Mouse (Mus musculus) liver, postnatal 0 days (tissue): ENCODE measurements around the gene Kif1b.

ENCODE experiments used
- CTCF ChIP-seq: sonication (generic); IDR thresholded peaks from 2 replicates; pipeline ENCODE4 v1.5.1; 2016; ENCODE audit warnings: antibody characterized with exemption, low read depth
- EP300 ChIP-seq: IDR thresholded peaks from 2 replicates; pipeline ENCODE4 v1.6.1; 2016; ENCODE audit warnings: antibody characterized with exemption, low read depth, mild to moderate bottlenecking

GRCm38 (mm10) chr4:149286287-149287137 lies 21.0 kb downstream of the Kif1b start:
- TF ChIP-seq CTCF (no peak), EP300 (no peak)
